Mouse (Mus musculus) embryonic facial prominence, embryonic 14.5 days (tissue): ENCODE data around the gene Rpl7l1. TPM values are rescaled to one million over a fixed set of nuclear protein-coding genes. Genes with fewer than 3 reads are reported as not detected.
A peak's percentile ranks its signal among the peaks of the same experiment; 100 is the strongest.

ENCODE experiments used
- ATAC-seq: fragments of 200-750 bp; cut with Nextera tagmentation; 2 replicates; pipeline ENCODE4 v1.8.0; 2017; ENCODE audit warnings: low read depth, moderate number of reproducible peaks, moderate TSS enrichment
- DNase-seq: peaks from one replicate; pipeline ENCODE4 v3.0.0-alpha.2; 2015; ENCODE audit warnings: low spot score
- H3K27ac ChIP-seq: fragments of 300-500 bp; sonication (generic); replicated peaks from 2 replicates; pipeline ENCODE4 v1.5.1; 2014; ENCODE audit warnings: low read depth, mild to moderate bottlenecking, low read length, moderate library complexity
- H3K27me3 ChIP-seq: fragments of 300-500 bp; sonication (generic); replicated peaks from 2 replicates; pipeline ENCODE4 v1.6.1; 2014; ENCODE audit warnings: low read length; ENCODE audit not compliant: control insufficient read depth, insufficient read depth
- H3K36me3 ChIP-seq: fragments of 300-500 bp; sonication (generic); 2 replicates; pipeline ENCODE4 v1.6.1; 2014; ENCODE audit warnings: low read length, mixed read lengths; ENCODE audit not compliant: control insufficient read depth, insufficient read depth
- H3K4me1 ChIP-seq: fragments of 300-500 bp; sonication (generic); 2 replicates; pipeline ENCODE4 v1.6.1; 2014; ENCODE audit warnings: antibody characterized with exemption, low read length; ENCODE audit not compliant: control insufficient read depth, insufficient read depth
- H3K4me2 ChIP-seq: fragments of 300-500 bp; sonication (generic); 2 replicates; pipeline ENCODE4 v1.6.1; 2014; ENCODE audit warnings: low read depth, mild to moderate bottlenecking, low read length, moderate library complexity, mixed read lengths
- H3K4me3 ChIP-seq: fragments of 300-500 bp; sonication (generic); 2 replicates; pipeline ENCODE4 v1.5.1; 2014; ENCODE audit warnings: low read depth, mild to moderate bottlenecking, low read length
- H3K9ac ChIP-seq: fragments of 300-500 bp; sonication (generic); 2 replicates; pipeline ENCODE4 v1.6.1; 2014; ENCODE audit warnings: low read depth, mild to moderate bottlenecking, low read length, moderate library complexity, mixed read lengths
- H3K9me3 ChIP-seq: fragments of 300-500 bp; sonication (generic); 2 replicates; pipeline ENCODE4 v1.6.1; 2016; ENCODE audit warnings: low read length; ENCODE audit not compliant: control insufficient read depth
- WGBS: fragments of 180-500 bp; shearing (Covaris S2); extraction: QIAGEN DNeasy Blood & Tissue Kit; methylation state at CpG from one replicate; pipeline ENCODE4 v1.1.7; 2014; 5-methylcytosine and 5-hydroxymethylcytosine counted together
- polyA plus RNA-seq: library from polyadenylated mRNA; unstranded; fragments of >200 nt; fragmentation: Nextera tagmentation; extraction: Ambion mirVana; gene quantifications from 2 replicates; pipeline ENCODE4 v1.2.1, GENCODE M21; 2014

The Rpl7l1 gene
- polyA plus RNA-seq, 1 experiment from 2014 or later, result 126 TPM

DNA sequence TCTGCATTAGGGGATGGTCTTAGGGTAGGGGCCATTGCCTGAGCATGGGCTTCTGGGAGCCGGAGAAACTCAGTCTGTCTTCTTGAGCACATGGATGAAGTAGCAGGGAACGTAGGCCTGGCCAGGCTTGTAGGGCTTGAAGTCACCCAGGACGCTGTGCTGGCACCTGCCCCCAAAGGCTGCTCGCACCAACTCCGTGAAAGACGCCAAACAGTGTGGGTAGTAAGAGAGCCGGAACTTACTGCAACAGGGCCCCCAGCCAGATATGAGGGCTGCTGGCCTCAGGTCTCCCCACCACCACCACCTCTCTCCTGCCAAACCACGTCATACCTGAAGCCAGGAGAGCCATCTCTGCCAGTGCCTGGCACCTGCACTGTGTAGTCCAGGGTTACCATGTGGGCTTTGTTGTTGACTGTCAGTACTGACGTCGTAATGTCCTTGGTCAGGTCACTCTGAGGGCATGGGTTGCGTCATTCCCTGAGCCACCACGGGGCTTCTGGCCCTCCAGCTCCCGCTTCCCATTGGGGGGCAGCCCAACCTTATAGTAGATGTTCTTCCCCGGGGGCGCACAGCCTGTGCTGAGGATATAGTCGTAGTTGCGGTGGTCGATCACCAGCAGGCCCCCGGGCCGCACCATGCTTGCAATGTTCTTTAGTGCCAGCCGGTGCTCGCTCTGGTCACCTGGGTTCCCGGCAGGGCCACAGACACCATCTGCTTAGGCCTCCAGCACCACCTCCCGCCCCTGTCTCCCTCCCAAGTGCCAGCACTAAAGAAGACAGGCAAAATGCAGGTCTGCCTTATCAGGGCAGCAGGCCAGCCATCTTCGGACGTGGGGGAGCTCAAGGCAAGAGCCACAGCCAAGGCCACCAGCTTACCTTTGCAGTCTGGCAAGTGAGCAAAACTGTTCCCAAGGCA, 56.5 kb downstream of the Rpl7l1 start:
- Histone ChIP-seq H3K4me3 (no peak overlapping the region), H3K36me3 (peaks cover 45% of the 10 kb centered on the region; the same call in 1 of the 2 replicates), H3K9ac (no peak overlapping the region), H3K27ac (no peak overlapping the region), H3K27me3 (peaks cover 16% of the 10 kb centered on the region), H3K4me1 (no peaks in the 10 kb centered on the region), H3K4me2 (no peak overlapping the region), H3K9me3 (no peaks in the 10 kb centered on the region)
- no peak for DNase-seq
- WGBS, result 91% methylated on average over 25 of the region's 26 CpGs
- ATAC-seq, result no peak

DNA sequence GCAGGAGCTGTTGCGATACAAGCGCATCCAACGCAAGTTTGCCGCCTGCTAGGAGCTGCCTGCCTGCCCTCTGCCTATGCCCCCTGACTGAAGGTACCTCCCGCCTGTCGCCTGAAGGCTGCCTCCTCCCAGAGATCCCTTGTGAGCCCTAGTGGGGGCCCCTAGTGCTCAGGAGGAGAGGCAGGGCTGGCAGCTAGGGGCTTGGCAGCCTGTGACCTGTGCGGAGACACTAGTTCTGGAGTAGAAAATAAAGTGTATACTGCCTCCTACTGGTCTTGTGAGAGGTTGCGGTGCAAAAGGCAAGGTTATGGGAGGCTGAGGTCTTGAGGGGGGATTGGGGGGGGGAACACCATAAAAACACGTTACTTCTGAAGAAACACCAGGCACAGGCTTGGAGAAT, 57.2 kb downstream of the Rpl7l1 start:
- H3K9ac ChIP-seq, result no peak overlapping the region
- no peak overlapping the region for H3K27ac ChIP-seq
- no peaks in the 10 kb centered on the region for H3K4me1 ChIP-seq
- 58% methylated on average over 9 of the region's 9 CpGs for WGBS
- no peak overlapping the region for H3K4me2 ChIP-seq
- H3K9me3 ChIP-seq, result no peaks in the 10 kb centered on the region
- ATAC-seq (peak; percentile 21; the same call in 1 of the 2 replicates), DNase-seq (peak; percentile 31)
- H3K27me3 ChIP-seq, result peaks cover 16% of the 10 kb centered on the region
- no peak overlapping the region for H3K4me3 ChIP-seq
- H3K36me3 ChIP-seq, result peaks cover 52% of the 10 kb centered on the region; the same call in 1 of the 2 replicates

DNA sequence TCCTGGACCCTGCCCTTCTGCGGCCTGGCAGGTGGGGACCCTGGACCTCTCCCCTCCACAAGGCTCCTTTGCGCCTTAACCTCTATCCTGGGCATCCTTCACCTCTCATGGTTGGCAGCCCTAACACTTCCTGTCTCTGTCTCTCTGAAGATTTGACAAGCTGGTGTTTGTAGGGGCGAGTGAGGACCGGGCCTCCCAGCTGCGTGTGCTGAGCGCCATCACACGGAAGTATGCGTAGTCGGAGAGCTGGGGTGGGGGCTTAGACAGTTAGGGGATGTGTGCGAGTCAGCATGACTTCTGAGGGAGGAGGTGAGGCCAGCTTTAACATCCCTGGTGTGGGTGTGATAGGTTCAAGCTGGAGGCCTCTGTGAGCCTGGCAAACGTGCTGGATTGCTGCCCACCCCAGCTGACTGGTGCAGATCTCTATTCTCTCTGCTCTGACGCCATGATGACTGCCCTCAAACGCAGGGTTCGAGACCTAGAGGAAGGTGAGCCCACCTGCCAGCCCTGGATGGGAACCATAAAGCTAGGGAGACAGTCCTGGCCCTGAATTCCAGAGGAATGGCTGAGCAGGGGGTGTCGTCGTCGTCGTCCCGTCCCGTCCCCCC, 57.9 kb downstream of the Rpl7l1 start:
- 83% methylated on average over 14 of the region's 20 CpGs for whole genome bisulfite sequencing
- H3K27me3 ChIP-seq, result peaks cover 16% of the 10 kb centered on the region
- no peaks in the 10 kb centered on the region for H3K4me1 ChIP-seq
- no peak overlapping the region for H3K4me2 ChIP-seq
- H3K9me3 ChIP-seq, result no peaks in the 10 kb centered on the region
- no peak for ATAC-seq
- H3K36me3 ChIP-seq, result peaks cover 59% of the 10 kb centered on the region; the same call in 1 of the 2 replicates
- no peak for DNase-seq
- H3K9ac ChIP-seq, result no peak overlapping the region
- H3K27ac ChIP-seq, result no peak overlapping the region
- H3K4me3 ChIP-seq, result no peak overlapping the region

Other genes with a start within 250 kb of the Rpl7l1 start
- gene Cul9, start 236.3 kb downstream of the Rpl7l1 start, polyA plus RNA-seq, result 5.5 and 6.0 TPM in 2 replicates
- gene Srf, start 226.5 kb downstream of the Rpl7l1 start, polyA plus RNA-seq, result 10.5 and 14.0 TPM in 2 replicates
- gene Ptk7, start 153.2 kb downstream of the Rpl7l1 start, polyA plus RNA-seq, result 68.0 and 90.7 TPM in 2 replicates
- 15.8 and 20.3 TPM in 2 replicates for gene Klc4, start 136.7 kb downstream of the Rpl7l1 start, polyA plus RNA-seq
- gene Mrpl2, start 136.4 kb downstream of the Rpl7l1 start, polyA plus RNA-seq, result 91.8 and 100 TPM in 2 replicates
- gene Cul7, start 132.3 kb downstream of the Rpl7l1 start, polyA plus RNA-seq, result 48.5 and 50.1 TPM in 2 replicates
- 34.5 and 41.9 TPM in 2 replicates for gene Rrp36, start 108.3 kb downstream of the Rpl7l1 start, polyA plus RNA-seq
- 132 and 143 TPM in 2 replicates for gene Mea1, start 103.9 kb downstream of the Rpl7l1 start, polyA plus RNA-seq
- gene Klhdc3, start 101.8 kb downstream of the Rpl7l1 start, polyA plus RNA-seq, result 113 and 133 TPM in 2 replicates
- 79.5 and 87.5 TPM in 2 replicates for gene Ppp2r5d, start 77.6 kb downstream of the Rpl7l1 start, polyA plus RNA-seq
- 22.2 and 26.7 TPM in 2 replicates for gene Pex6, start 71.2 kb downstream of the Rpl7l1 start, polyA plus RNA-seq
- gene Gnmt, start 53.5 kb downstream of the Rpl7l1 start, polyA plus RNA-seq, result 1.2 and 1.6 TPM in 2 replicates
- 62.6 and 68.5 TPM in 2 replicates for gene Cnpy3, start 30.5 kb downstream of the Rpl7l1 start, polyA plus RNA-seq
- gene Ptcra, start 19.0 kb downstream of the Rpl7l1 start, polyA plus RNA-seq, result 0.21 and 0.31 TPM in 2 replicates
- gene 2310039H08Rik, start 10.0 kb downstream of the Rpl7l1 start, polyA plus RNA-seq, result 86.2 and 92.3 TPM in 2 replicates
- 5.3 and 5.7 TPM in 2 replicates for gene Bicral, start 75.8 kb upstream of the Rpl7l1 start, polyA plus RNA-seq
- 55.0 and 63.3 TPM in 2 replicates for gene Tbcc, start 108.0 kb upstream of the Rpl7l1 start, polyA plus RNA-seq
- gene Prph2, start 127.8 kb upstream of the Rpl7l1 start, polyA plus RNA-seq, result not detected in 2 replicates
- 21.9 and 23.8 TPM in 2 replicates for gene Ubr2, start 227.9 kb upstream of the Rpl7l1 start, polyA plus RNA-seq